Mouse (Mus musculus) urinary bladder, postnatal 4 days (tissue): Measurements from ENCODE around the gene Hmx3.

Experiments
- DNase-seq, 2 experiments: peaks; one replicate each; pipeline ENCODE4 v3.0.0; 2021 to 2022; ENCODE audit warnings: low spot score in 2 of 2

Hmx3 gene

GRCm38 (mm10) chr7:131542115-131542871 lies at the start of gene Hmx3:
Hmx3 (plus strand) TSS chr7:131542867.
- DNase-seq = no peak

GRCm38 (mm10) chr7:131503739-131504138 lies 38.9 kb upstream of the Hmx3 start:
- no peak for DNase-seq

GRCm38 (mm10) chr7:131539979-131540378 lies 2.7 kb upstream of the Hmx3 start:
- DNase-seq = peak; percentile 74 to 91

GRCm38 (mm10) chr7:131541184-131542114 lies 1.2 kb upstream of the Hmx3 start:
- no peak for DNase-seq

- no peak for DNase-seq
Measured at GRCm38 (mm10) chr7:131542872-131543622, 380 bp downstream of the Hmx3 start.

- no peak for DNase-seq
Measured at GRCm38 (mm10) chr7:131543623-131544481, 1.2 kb downstream of the Hmx3 start.

- no peak for DNase-seq
Measured at GRCm38 (mm10) chr7:131544871-131545270, 2.2 kb downstream of the Hmx3 start.

GRCm38 (mm10) chr7:131545701-131546385 lies 3.2 kb downstream of the Hmx3 start:
- no peak for DNase-seq

GRCm38 (mm10) chr7:131546423-131546822 lies 3.8 kb downstream of the Hmx3 start:
- no peak for DNase-seq

- DNase-seq = no peak
Measured at GRCm38 (mm10) chr7:131547481-131547880, 4.8 kb downstream of the Hmx3 start.

GRCm38 (mm10) chr7:131548473-131548872 lies 5.8 kb downstream of the Hmx3 start, which contains the start of gene Hmx2:
Hmx2 (plus strand) TSS chr7:131548773.
- no peak for DNase-seq

GRCm38 (mm10) chr7:131551471-131551870 lies 8.8 kb downstream of the Hmx3 start:
- no peak for DNase-seq

- DNase-seq = no peak
Measured at GRCm38 (mm10) chr7:131551931-131552741, 9.5 kb downstream of the Hmx3 start.

- no peak for DNase-seq
Measured at GRCm38 (mm10) chr7:131552781-131553180, 10.1 kb downstream of the Hmx3 start.

- DNase-seq = no peak
Measured at GRCm38 (mm10) chr7:131553771-131554175, 11.1 kb downstream of the Hmx3 start.

GRCm38 (mm10) chr7:131554341-131555180 lies 11.9 kb downstream of the Hmx3 start:
- no peak for DNase-seq

- DNase-seq = no peak
Measured at GRCm38 (mm10) chr7:131555301-131556081, 12.8 kb downstream of the Hmx3 start.

- DNase-seq = no peak
Measured at GRCm38 (mm10) chr7:131556116-131556515, 13.4 kb downstream of the Hmx3 start.
